Mouse (Mus musculus) hindbrain, embryonic 10.5 days (tissue): Measurements from ENCODE around the gene Tcf19. TPM values are rescaled to one million over a fixed set of nuclear protein-coding genes. Genes with fewer than 3 reads are reported as not detected.

Source experiments
- DNase-seq: peaks from one replicate; pipeline ENCODE4 v3.0.0-alpha.2; 2017; ENCODE audit warnings: low spot score
- H3K27ac ChIP-seq: fragments of 300-500 bp; sonication (generic); 2 replicates; pipeline ENCODE4 v1.5.1; 2016; ENCODE audit warnings: mild to moderate bottlenecking, moderate library complexity
- H3K27me3 ChIP-seq: fragments of 300-500 bp; sonication (generic); 2 replicates; pipeline ENCODE4 v1.6.1; 2016; ENCODE audit warnings: mild to moderate bottlenecking; ENCODE audit not compliant: poor library complexity, insufficient read depth, severe bottlenecking
- H3K36me3 ChIP-seq: fragments of 300-500 bp; sonication (generic); 2 replicates; pipeline ENCODE4 v1.6.1; 2016; ENCODE audit warnings: mild to moderate bottlenecking, moderate library complexity
- H3K4me1 ChIP-seq: fragments of 300-500 bp; sonication (generic); replicated peaks from 2 replicates; pipeline ENCODE4 v1.6.1; 2016; ENCODE audit warnings: mild to moderate bottlenecking
- H3K4me3 ChIP-seq: fragments of 300-500 bp; sonication (generic); 2 replicates; pipeline ENCODE4 v1.5.1; 2016; ENCODE audit warnings: mild to moderate bottlenecking, moderate library complexity
- H3K9me3 ChIP-seq: fragments of 300-500 bp; sonication (generic); 2 replicates; pipeline ENCODE4 v1.6.1; 2016; ENCODE audit warnings: mild to moderate bottlenecking, moderate library complexity
- WGBS: fragments of 180-500 bp; shearing (Covaris S2); methylation state at CpG from one replicate; pipeline ENCODE4 v1.1.7; 2016; 5-methylcytosine and 5-hydroxymethylcytosine counted together
- polyA plus RNA-seq: library from polyadenylated mRNA; unstranded; fragments of >200 nt; fragmentation: Nextera tagmentation; extraction: Ambion mirVana; gene quantifications from 2 replicates; pipeline ENCODE4 v1.2.1, GENCODE M21; 2016

Tcf19 gene
- polyA plus RNA-seq, 1 experiment from 2014 or later = 54.5 TPM

GRCm38 (mm10) chr17:35547465-35547864 lies 30.8 kb upstream of the Tcf19 start:
- no peak for DNase-seq
- H3K36me3 ChIP-seq = no peaks in the 10 kb centered on the region
- H3K27me3 ChIP-seq = 0 out of 2 replicates have a peak, but pooled peaks cover 3% of the 10 kb centered on the region
- H3K4me3 ChIP-seq = no peak overlapping the region
- WGBS = 54% methylated on average over 2 of the region's 2 CpGs
- H3K27ac ChIP-seq = peak overlapping the region; percentile 12; the same call in 1 of the 2 replicates
- H3K9me3 ChIP-seq = no peaks in the 10 kb centered on the region
- peaks cover 48% of the 10 kb centered on the region for H3K4me1 ChIP-seq

DNA sequence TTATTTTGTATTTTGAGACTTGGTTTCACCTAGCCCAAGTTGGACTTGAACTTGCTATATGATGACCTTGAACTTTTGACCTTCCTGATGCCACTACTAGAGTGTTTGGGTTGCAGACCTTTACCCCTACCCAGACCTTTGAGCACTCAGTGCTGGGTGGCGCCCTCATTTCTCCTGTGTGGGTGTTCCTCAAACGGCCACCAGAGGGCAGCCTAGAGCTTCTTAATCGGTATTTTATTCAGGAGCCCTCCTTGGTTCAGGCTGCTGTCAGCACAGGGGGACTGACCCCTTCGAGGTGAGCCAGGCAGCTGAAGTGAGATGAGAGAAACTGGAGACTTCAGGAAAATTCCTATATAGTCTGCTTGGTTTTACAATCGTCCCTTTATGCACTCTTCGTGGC lies 28.1 kb upstream of the Tcf19 start:
- H3K27me3 ChIP-seq = 0 out of 2 replicates have a peak, but pooled peaks cover 3% of the 10 kb centered on the region
- H3K9me3 ChIP-seq = no peaks in the 10 kb centered on the region
- H3K4me1 ChIP-seq = peaks cover 39% of the 10 kb centered on the region
- H3K27ac ChIP-seq = no peak overlapping the region
- H3K4me3 ChIP-seq = no peak overlapping the region
- peak; percentile 69 for DNase-seq
- WGBS = 32% methylated on average over 6 of the region's 6 CpGs
- no peaks in the 10 kb centered on the region for H3K36me3 ChIP-seq

GRCm38 (mm10) chr17:35544001-35544400 lies 27.4 kb upstream of the Tcf19 start:
- Histone ChIP-seq H3K9me3 (no peaks in the 10 kb centered on the region), H3K4me3 (no peak overlapping the region), H3K36me3 (no peaks in the 10 kb centered on the region), H3K27me3 (0 out of 2 replicates have a peak, but pooled peaks cover 3% of the 10 kb centered on the region), H3K4me1 (peaks cover 35% of the 10 kb centered on the region), H3K27ac (peak overlapping the region; percentile 80)
- no peak for DNase-seq
- 79% methylated on average over 6 of the region's 6 CpGs for WGBS

DNA sequence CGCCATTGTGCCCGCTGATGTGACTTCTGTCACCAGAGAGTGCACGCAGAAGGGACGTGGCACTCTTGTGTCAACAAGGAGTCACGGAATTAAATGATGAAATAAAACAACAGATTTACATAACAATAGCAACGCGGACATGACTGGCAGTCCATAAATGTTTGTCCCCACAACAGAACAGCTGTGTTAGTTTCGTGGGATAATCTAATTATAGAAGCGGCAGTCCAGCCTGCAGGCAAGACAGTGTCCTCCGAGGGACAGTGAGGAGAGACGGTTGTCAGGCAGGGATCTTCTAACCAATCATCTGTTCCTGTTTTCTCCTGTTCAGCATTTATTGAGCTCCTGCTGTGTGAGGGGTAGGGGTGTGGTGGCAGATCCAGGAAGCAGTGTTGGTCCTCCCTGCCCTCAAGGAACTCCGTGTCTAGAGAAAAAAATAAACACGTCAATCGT lies 26.8 kb upstream of the Tcf19 start:
- DNase-seq = peak; percentile 42
- 32% methylated on average over 14 of the region's 14 CpGs for WGBS
- Histone ChIP-seq H3K4me3 (peak overlapping the region; percentile 21; the same call in 1 of the 2 replicates), H3K4me1 (peaks cover 32% of the 10 kb centered on the region), H3K27ac (peak overlapping the region; percentile 80), H3K27me3 (no peaks in the 10 kb centered on the region), H3K9me3 (no peaks in the 10 kb centered on the region), H3K36me3 (no peaks in the 10 kb centered on the region)

DNA sequence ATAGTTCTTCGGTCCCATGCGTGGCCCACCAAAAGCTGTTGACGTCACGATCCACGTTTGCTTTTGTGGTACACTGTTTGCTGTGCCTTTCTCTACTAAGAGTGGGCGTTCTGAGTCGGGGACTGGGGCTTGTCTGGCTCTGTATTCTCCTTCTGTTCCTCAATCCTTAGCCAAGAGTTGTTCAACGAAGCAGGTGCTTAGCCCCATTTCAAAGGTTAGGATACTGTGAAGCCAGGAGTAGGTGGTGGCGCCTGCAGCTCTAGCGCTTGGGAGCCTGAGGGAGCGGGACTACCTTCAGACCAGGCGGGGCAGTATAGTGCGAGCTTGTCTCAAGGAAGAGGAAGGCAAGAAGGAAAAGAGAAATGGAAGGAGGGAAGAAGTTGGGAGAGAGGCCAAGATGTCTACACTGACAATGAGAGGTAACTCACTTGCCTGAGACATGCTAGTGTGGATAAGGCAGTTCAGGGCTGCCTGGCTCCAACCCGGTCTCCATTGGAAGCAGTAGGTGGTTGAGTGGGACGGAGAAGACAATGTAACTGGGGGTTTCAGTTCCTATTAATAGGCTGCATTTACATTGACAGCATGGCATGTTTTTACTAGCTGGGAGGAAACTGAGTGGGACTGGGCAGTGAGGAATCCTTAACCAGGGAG lies 26.3 kb upstream of the Tcf19 start:
- Histone ChIP-seq H3K4me1 (peaks cover 32% of the 10 kb centered on the region), H3K27ac (peak overlapping the region; percentile 80), H3K36me3 (no peaks in the 10 kb centered on the region), H3K4me3 (peak overlapping the region; percentile 21; the same call in 1 of the 2 replicates), H3K27me3 (no peaks in the 10 kb centered on the region), H3K9me3 (no peaks in the 10 kb centered on the region)
- WGBS = 76% methylated on average over 15 of the region's 15 CpGs
- no peak for DNase-seq

DNA sequence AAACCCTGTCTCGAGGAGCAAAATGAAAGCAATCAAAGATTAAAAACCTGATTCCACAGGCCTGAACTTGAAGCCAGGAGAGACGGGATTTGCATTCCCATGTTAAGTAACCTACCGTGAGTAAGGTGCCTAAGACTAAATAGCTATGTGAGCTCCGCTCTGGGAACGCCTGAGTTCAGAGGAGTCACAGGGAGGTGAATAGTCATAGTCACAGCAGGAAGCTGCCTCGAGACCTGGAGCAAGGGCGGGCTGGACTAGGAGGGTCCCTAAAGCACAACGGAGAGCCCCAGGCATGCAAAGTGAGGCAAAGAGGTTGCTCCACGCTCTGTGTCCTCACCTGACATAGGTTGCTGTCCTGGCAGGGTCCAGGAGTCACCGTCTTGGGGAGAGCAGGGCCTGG lies 22.9 kb upstream of the Tcf19 start:
- H3K27ac ChIP-seq = no peak overlapping the region
- no peaks in the 10 kb centered on the region for H3K36me3 ChIP-seq
- H3K27me3 ChIP-seq = no peaks in the 10 kb centered on the region
- no peak for DNase-seq
- H3K9me3 ChIP-seq = no peaks in the 10 kb centered on the region
- H3K4me3 ChIP-seq = no peak overlapping the region
- peaks cover 16% of the 10 kb centered on the region for H3K4me1 ChIP-seq
- 56% methylated on average over 10 of the region's 10 CpGs for WGBS

DNA sequence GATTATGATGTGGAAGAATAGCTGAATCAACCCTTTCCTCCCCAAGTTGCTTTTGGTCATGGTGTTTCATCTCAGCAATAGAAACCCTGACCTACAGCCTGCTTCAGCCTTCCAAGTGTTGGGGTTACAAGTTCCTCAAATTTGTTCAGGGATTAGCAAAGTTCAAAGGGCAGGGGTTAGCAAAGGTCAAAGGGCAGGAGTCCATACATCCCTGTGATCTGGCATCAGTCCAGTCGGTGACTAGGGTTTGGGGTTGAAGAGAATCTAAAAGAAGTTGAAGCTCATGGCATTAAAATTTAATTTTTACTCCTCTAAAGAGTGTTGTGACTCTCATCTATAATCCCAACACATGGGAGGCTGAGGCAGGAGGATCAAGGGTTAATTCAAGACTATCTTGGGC lies 21.9 kb upstream of the Tcf19 start:
- no peak for DNase-seq
- no peak overlapping the region for H3K4me3 ChIP-seq
- no peaks in the 10 kb centered on the region for H3K9me3 ChIP-seq
- peaks cover 9% of the 10 kb centered on the region for H3K4me1 ChIP-seq
- no peaks in the 10 kb centered on the region for H3K27me3 ChIP-seq
- WGBS = 72% methylated on average over 1 of the region's 1 CpGs
- H3K36me3 ChIP-seq = no peaks in the 10 kb centered on the region
- no peak overlapping the region for H3K27ac ChIP-seq

GRCm38 (mm10) chr17:35537421-35537820 lies 20.8 kb upstream of the Tcf19 start:
- 87% methylated on average over 4 of the region's 4 CpGs for WGBS
- DNase-seq = no peak
- Histone ChIP-seq H3K36me3 (no peaks in the 10 kb centered on the region), H3K27me3 (no peaks in the 10 kb centered on the region), H3K9me3 (no peaks in the 10 kb centered on the region), H3K4me3 (no peak overlapping the region), H3K4me1 (peaks cover 8% of the 10 kb centered on the region; the same call in 1 of the 2 replicates), H3K27ac (no peak overlapping the region)

DNA sequence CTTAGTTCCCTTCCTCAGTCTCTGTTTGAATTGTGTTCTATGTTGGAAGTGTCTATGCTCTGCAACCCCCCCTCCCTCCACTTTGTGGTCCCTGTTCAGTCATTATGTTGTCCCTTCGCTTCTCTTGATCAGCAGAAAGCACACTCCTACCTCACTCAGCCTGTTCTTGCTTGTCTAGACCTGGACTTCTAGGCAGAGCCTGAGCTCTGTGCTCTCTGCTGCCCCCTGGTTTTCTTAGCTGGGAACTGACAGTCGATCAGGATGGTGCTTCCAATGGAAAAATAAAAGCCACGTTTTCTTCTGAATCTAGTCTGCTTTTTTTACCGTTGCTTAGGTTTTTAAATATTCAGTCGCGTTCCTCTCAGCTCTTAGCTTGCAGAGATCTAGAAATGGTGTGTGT lies 17.7 kb upstream of the Tcf19 start:
- Histone ChIP-seq H3K4me3 (no peak overlapping the region), H3K9me3 (no peaks in the 10 kb centered on the region), H3K27me3 (no peaks in the 10 kb centered on the region), H3K27ac (no peak overlapping the region), H3K36me3 (peaks cover 18% of the 10 kb centered on the region), H3K4me1 (peaks cover 21% of the 10 kb centered on the region; the same call in 1 of the 2 replicates)
- peak; percentile 67 for DNase-seq
- WGBS = 18% methylated on average over 6 of the region's 6 CpGs

DNA sequence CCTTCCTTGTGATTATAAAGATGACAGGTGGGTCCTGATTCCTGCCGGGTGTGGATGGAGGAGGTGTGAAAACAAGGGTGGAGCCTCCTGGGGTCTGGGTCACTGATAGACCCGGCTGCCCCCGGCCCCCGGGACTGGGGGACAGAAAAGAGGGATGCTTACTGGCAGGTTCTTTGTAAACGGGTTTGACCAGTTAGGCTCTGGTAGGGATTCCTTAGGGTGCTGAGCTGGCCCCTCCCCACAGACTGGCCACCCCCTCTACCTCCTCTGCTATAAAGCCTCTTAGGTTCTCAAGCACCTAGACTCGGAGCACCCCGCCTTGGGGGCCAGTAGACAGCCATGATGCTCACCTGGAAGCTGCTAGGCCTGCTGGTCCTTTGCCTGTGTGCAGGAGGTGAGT lies 16.3 kb upstream of the Tcf19 start, which contains the start of gene Psors1c2:
Psors1c2 (plus strand) TSS at position 301 of the 400 bp plus-strand sequence.
- WGBS = 51% methylated on average over 7 of the region's 7 CpGs
- no peaks in the 10 kb centered on the region for H3K27me3 ChIP-seq
- no peak for DNase-seq
- no peak within 1 kb of the TSS; the same call in 1 of the 2 replicates for H3K4me3 ChIP-seq
- H3K9me3 ChIP-seq = no peaks in the 10 kb centered on the region
- H3K36me3 ChIP-seq = peaks cover 32% of the 10 kb centered on the region
- H3K27ac ChIP-seq = no peak within 1 kb of the TSS
- H3K4me1 ChIP-seq = peaks cover 21% of the 10 kb centered on the region; the same call in 1 of the 2 replicates

DNA sequence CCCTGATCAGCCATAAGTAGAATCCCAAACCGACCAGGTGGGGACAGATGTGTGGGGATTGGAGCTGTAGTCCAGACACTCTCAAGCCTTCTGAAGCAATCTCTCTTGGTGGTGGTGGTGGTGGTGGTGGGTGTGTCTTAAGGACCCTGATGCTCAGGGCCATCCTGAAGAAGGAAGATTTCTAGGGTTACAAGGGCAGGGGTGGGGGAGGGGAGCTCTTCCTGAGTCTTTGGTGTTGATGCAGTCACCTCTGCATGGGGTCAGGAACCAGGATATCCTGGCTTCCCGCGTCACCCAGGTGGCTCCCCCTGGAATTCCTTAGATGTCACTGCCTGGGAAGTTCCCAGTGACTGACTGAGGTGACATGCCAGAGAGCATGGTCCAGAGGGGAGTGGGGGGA lies 15.7 kb upstream of the Tcf19 start:
- H3K4me1 ChIP-seq = peaks cover 21% of the 10 kb centered on the region; the same call in 1 of the 2 replicates
- H3K27me3 ChIP-seq = no peaks in the 10 kb centered on the region
- peaks cover 38% of the 10 kb centered on the region for H3K36me3 ChIP-seq
- H3K4me3 ChIP-seq = no peak overlapping the region; the same call in 1 of the 2 replicates
- H3K27ac ChIP-seq = no peak overlapping the region
- WGBS = 11% methylated on average over 3 of the region's 3 CpGs
- DNase-seq = no peak
- no peaks in the 10 kb centered on the region for H3K9me3 ChIP-seq

DNA sequence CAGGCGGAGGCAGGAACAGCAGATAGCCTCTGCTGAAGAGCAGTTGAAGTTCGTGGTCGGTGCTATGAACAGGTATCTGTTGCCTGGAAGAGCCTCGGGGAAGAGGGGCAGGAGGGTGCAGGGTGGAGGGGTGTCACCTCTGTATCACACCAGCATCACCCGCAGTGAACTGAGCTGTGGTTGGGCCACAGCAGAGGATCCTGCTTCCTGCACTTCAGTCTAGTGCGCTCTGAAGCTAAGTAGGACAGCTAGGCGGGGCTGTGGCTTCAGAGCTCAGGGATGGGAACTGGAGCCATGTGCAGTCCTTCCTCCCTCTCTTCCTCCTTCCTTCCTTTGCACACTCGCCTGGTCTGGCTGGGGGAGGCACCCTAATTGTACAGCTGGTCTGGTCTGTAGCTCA lies 10.0 kb upstream of the Tcf19 start:
- H3K9me3 ChIP-seq = no peaks in the 10 kb centered on the region
- WGBS = 81% methylated on average over 8 of the region's 8 CpGs
- H3K36me3 ChIP-seq = peaks cover 88% of the 10 kb centered on the region
- no peak for DNase-seq
- no peaks in the 10 kb centered on the region for H3K27me3 ChIP-seq
- H3K4me1 ChIP-seq = 0 out of 2 replicates have a peak, but pooled peaks cover 10% of the 10 kb centered on the region
- H3K4me3 ChIP-seq = no peak overlapping the region
- no peak overlapping the region for H3K27ac ChIP-seq

- H3K4me3 ChIP-seq = no peak overlapping the region
- peaks cover 86% of the 10 kb centered on the region for H3K36me3 ChIP-seq
- DNase-seq = no peak
- no peaks in the 10 kb centered on the region for H3K27me3 ChIP-seq
- H3K9me3 ChIP-seq = no peaks in the 10 kb centered on the region
- no peak overlapping the region for H3K27ac ChIP-seq
- H3K4me1 ChIP-seq = no peaks in the 10 kb centered on the region
- 87% methylated on average over 9 of the region's 9 CpGs for WGBS
These were observed 7.7 kb upstream of the Tcf19 start for GRCm38 (mm10) chr17:35524354-35524753.
